Mouse (Mus musculus) liver, adult 2 months (tissue): ENCODE results near the gene Wnk3. TPM values are rescaled to one million over a fixed set of nuclear protein-coding genes. Genes with fewer than 3 reads are reported as not detected.
"Not testable (repeated sequence)": the region's sequence is repeated elsewhere in the genome, so short reads cannot be mapped to it uniquely, and the experiment has no call there.

Experiments used
- DNase-seq: peaks from one replicate; pipeline ENCODE4 v3.0.0-alpha.2; 2011; ENCODE audit warnings: low read depth, low spot score; ENCODE audit errors: extremely low read depth
- H3K27ac ChIP-seq: fragments of 200-500 bp; replicated peaks from 2 replicates; pipeline ENCODE4 v1.5.1; 2012; ENCODE audit warnings: low read depth, mild to moderate bottlenecking, control low read depth, inconsistent platforms, low read length; ENCODE audit not compliant: insufficient read depth
- H3K27me3 ChIP-seq: fragments of 200-500 bp; 2 replicates; pipeline ENCODE4 v1.6.1; 2012; ENCODE audit warnings: mild to moderate bottlenecking, moderate library complexity, low read length, inconsistent platforms; ENCODE audit not compliant: control insufficient read depth, insufficient read depth
- H3K36me3 ChIP-seq: fragments of 200-500 bp; 2 replicates; pipeline ENCODE4 v1.6.1; 2012; ENCODE audit warnings: low read length, inconsistent platforms; ENCODE audit not compliant: control insufficient read depth, insufficient read depth
- H3K4me1 ChIP-seq: fragments of 200-500 bp; 2 replicates; pipeline ENCODE4 v1.6.1; 2011; ENCODE audit warnings: low read length; ENCODE audit not compliant: control insufficient read depth, insufficient read depth
- H3K4me3 ChIP-seq: fragments of 200-500 bp; 2 replicates; pipeline ENCODE4 v1.5.1; 2011; ENCODE audit warnings: low read depth, mild to moderate bottlenecking, control low read depth, low read length, moderate library complexity; ENCODE audit not compliant: insufficient read depth
- H3K79me2 ChIP-seq: fragments of 200-500 bp; 2 replicates; pipeline ENCODE4 v1.6.1; 2012; ENCODE audit warnings: inconsistent platforms, mild to moderate bottlenecking, low read length, moderate library complexity; ENCODE audit not compliant: control insufficient read depth, insufficient read depth
- H3K9ac ChIP-seq: fragments of 200-500 bp; 2 replicates; pipeline ENCODE4 v1.6.1; 2012; ENCODE audit warnings: low read depth, mild to moderate bottlenecking, control low read depth, inconsistent platforms, low read length
- CTCF ChIP-seq: fragments of 200-500 bp; IDR thresholded peaks from 2 replicates; pipeline ENCODE4 v1.5.1; 2011; ENCODE audit warnings: low read depth, low read length, control low read depth
- POLR2A ChIP-seq: fragments of 200-500 bp; IDR thresholded peaks from 2 replicates; pipeline ENCODE4 v1.6.1; 2011; ENCODE audit warnings: low read length, control low read depth; ENCODE audit not compliant: insufficient read depth; ENCODE audit errors: extremely low read depth
- WGBS: fragments of 180-500 bp; shearing (Covaris S2); methylation state at CpG from one replicate; pipeline ENCODE4 v1.1.7; 2018; 5-methylcytosine and 5-hydroxymethylcytosine counted together
- polyA plus RNA-seq: library from polyadenylated mRNA; depleted of rRNA; stranded (reverse); fragments of >200 nt; gene quantifications from 2 replicates; pipeline ENCODE4 v1.2.3, GENCODE M21; 2012; rRNA removed
- total RNA-seq: library from RNA; depleted of rRNA; stranded (reverse); fragments of >200 nt; gene quantifications from 2 replicates; pipeline ENCODE4 v1.2.3, GENCODE M21; 2014; rRNA removed

Gene Wnk3
- not detected in 2 replicates for total RNA-seq
- polyA plus RNA-seq, result not detected in 2 replicates

DNA sequence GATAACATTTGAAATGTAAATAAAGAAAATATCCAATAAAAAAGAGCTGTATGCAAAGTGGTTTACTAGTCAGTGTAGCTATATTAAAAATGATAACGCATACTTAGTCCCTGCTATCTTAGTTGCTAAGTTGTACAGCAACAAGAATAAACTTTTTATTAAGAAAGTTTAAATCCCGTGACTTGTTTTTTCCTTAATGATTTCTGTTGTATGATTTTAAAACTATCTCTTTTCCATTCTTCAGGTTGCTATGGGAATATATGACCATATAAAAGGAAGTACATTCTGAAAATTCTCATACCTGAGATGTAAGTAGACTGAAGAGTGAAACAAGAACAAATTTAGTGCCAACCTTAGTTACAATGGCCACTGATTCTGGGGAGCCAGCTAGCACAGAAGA, at the start of gene Wnk3:
Gene Wnk3, plus strand, starts transcription at position 301 of the 400 bp plus-strand sequence.
- H3K4me1 ChIP-seq, result no peaks in the 10 kb centered on the region
- H3K36me3 ChIP-seq, result no peaks in the 10 kb centered on the region
- DNase-seq, result no peak
- H3K27me3 ChIP-seq, result no peaks in the 10 kb centered on the region
- 97% methylated on average over 2 of the region's 2 CpGs for whole genome bisulfite sequencing
- TF ChIP-seq CTCF, result no peak
- no peak for TF ChIP-seq POLR2A
- H3K9ac ChIP-seq, result no peak within 1 kb of the TSS
- H3K79me2 ChIP-seq, result no peaks in the 10 kb centered on the region
- no peak within 1 kb of the TSS for H3K27ac ChIP-seq
- no peak within 1 kb of the TSS for H3K4me3 ChIP-seq

DNA sequence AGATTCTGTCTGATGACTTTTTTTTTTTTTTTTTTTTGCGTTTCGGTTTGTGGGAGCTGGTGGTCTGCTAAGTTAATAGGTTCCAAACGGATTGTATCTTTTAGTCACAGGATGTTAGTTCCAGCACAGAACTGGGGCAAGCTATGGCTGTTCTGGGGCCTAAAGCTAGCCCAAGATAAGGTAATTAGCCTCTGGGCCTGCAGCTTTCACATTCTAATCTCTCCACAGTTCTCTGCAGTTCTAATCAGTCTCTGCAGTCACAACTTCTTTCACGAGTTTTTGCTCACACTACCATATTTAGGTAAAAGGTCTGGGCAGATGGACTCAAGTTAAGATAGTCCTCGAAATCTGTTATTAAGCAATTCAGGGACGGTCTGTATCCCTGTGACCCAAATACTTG, 39.5 kb upstream of the Wnk3 start:
- 43% methylated on average over 6 of the region's 6 CpGs for WGBS
- Histone ChIP-seq H3K27ac (no peak overlapping the region), H3K27me3 (no peaks in the 10 kb centered on the region), H3K36me3 (no peaks in the 10 kb centered on the region), H3K9ac (no peak overlapping the region), H3K4me1 (no peaks in the 10 kb centered on the region), H3K79me2 (no peaks in the 10 kb centered on the region), H3K4me3 (no peak overlapping the region)
- TF ChIP-seq CTCF (no peak), POLR2A (no peak)
- DNase-seq, result peak; percentile 22

DNA sequence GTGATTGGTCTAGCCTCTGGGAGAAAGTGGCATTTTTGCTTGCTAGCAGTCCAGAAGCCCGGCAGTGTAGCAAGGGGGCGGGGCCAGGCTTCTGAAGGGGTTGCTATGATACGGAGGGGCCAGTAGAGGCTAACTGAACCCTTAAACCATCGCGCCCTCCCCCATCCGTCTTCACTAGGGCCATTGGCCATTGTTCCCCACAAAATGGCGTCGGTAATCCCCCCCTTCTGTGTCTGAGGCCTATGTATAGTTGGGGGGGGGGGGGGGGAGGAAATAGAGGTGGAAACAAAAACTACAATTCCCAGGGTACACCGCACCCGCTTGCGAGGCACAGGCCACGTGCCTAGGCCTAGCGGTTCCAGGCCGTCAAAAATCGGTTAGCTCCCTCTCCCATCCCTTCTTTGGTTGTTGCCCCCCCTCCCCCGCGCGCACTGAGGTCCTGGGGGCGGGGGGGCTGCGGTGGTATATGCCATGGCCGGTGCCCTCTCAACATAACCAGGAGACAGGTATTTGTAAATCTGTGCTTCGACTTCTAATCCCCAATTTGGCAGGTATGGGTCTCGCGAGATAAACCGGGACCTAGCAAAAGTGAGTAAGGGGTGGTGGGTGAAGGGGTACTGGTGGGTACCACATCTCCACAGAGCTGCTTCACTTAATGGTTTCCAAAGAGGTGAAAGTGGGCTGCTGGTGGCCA, 29.3 kb upstream of the Wnk3 start:
- no peaks in the 10 kb centered on the region for H3K4me1 ChIP-seq
- no peaks in the 10 kb centered on the region for H3K79me2 ChIP-seq
- no peaks in the 10 kb centered on the region for H3K36me3 ChIP-seq
- DNase-seq, result no peak
- H3K27me3 ChIP-seq, result no peaks in the 10 kb centered on the region; the same call in 1 of the 2 replicates
- H3K4me3 ChIP-seq, result no peak overlapping the region
- WGBS, result 2% methylated on average over 19 of the region's 25 CpGs
- H3K27ac ChIP-seq, result no peak overlapping the region
- H3K9ac ChIP-seq, result no peak overlapping the region
- TF ChIP-seq CTCF (no peak), POLR2A (no peak)

DNA sequence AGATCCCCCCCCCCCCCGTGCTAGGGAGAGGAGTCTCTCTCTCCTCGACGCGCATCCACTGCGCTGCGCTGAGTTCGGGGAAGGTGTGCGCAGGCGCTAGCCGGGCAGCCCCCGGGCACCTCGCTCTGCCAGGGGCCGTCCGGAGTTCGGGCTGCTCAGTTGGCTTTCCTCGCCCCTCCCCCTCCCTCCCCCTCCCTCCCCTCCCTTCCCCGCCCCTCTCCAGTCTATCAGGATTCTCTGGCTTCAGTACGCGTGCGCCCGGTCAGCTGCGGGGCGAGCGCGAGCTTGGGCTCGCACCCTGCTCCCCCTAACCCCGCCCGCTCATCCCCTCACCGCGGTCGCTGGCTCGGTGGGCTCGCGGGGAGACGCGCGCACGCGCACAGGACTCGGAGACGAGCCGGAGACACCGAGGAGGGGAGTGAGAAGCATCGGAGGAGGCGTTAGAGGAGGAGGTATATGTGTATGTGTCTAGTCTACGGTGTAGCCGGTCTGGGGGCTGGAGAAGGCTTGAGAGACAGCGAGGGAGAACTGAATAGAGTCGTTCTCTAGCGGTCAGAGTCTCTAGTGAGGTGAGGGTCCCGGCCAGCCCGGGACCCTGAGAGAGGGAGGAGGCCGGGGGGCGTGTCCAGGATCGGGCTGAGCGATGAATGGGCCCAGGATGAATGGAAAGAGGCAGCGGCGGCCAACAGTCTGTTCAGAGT, 28.5 kb upstream of the Wnk3 start:
- Histone ChIP-seq H3K4me1 (no peaks in the 10 kb centered on the region), H3K4me3 (peak overlapping the region; percentile 52; the same call in 1 of the 2 replicates), H3K9ac (no peak overlapping the region), H3K79me2 (no peaks in the 10 kb centered on the region), H3K27me3 (no peaks in the 10 kb centered on the region; the same call in 1 of the 2 replicates), H3K36me3 (no peaks in the 10 kb centered on the region), H3K27ac (no peak overlapping the region)
- DNase-seq, result no peak
- TF ChIP-seq CTCF, result no peak
- TF ChIP-seq POLR2A, result no peak
- WGBS, result 1% methylated on average over 29 of the region's 58 CpGs

DNA sequence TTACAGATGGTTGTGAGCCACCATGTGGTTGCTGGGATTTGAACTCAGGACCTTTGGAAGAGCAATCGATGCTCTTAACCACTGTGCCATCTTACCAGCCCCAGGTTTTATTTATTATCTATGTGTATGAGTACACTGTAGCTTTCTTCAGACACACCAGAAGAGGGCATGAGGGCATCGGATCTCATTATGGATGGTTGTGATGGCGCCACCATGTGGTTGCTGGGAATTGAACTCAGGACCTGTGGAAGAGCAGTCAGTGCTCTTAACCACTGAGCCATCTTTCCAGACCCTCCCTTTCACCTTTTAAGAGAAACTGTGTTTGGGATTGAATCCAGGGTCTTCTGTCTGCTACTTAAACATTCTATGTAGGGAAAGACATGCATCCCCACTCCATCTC, 24.7 kb upstream of the Wnk3 start:
- not testable (repeated sequence) for H3K36me3 ChIP-seq, H3K27me3 ChIP-seq, DNase-seq, H3K27ac ChIP-seq, H3K9ac ChIP-seq, H3K4me3 ChIP-seq, H3K79me2 ChIP-seq, H3K4me1 ChIP-seq
- WGBS, result 74% methylated on average over 3 of the region's 3 CpGs

DNA sequence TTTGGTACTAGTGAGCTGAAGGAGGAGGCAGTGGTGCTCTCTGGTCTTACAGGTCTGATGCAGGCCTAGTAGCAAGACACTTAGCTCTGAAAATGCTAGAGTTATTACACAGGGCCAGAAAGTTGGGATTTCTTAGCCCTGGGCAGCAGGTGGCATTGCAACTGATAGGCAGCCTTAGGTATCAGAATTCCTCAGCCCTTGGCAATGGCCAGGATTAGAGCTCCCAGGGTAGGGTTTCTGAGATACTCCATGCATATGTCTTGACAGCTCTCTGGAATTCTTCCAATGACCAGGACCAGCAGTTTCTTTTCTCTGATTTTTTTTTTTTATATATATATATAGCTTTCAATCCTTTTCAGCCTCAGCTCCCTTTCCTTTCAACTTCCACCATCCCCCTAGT, 100.5 kb downstream of the Wnk3 start:
- TF ChIP-seq CTCF, result no peak
- TF ChIP-seq POLR2A, result no peak
- Histone ChIP-seq H3K4me1 (no peaks in the 10 kb centered on the region), H3K27ac (no peak overlapping the region), H3K4me3 (no peak overlapping the region), H3K36me3 (no peaks in the 10 kb centered on the region), H3K9ac (no peak overlapping the region), H3K79me2 (no peaks in the 10 kb centered on the region), H3K27me3 (no peaks in the 10 kb centered on the region)
- DNase-seq, result no peak
